Mouse (Mus musculus): ENCODE results near the gene Vwa7. TPM values are rescaled to one million over a fixed set of nuclear protein-coding genes. Genes with fewer than 3 reads are reported as not detected.

Gene Vwa7
- total RNA-seq, 2 experiments from 2014 or later = 0.53 to 0.59 TPM

DNA sequence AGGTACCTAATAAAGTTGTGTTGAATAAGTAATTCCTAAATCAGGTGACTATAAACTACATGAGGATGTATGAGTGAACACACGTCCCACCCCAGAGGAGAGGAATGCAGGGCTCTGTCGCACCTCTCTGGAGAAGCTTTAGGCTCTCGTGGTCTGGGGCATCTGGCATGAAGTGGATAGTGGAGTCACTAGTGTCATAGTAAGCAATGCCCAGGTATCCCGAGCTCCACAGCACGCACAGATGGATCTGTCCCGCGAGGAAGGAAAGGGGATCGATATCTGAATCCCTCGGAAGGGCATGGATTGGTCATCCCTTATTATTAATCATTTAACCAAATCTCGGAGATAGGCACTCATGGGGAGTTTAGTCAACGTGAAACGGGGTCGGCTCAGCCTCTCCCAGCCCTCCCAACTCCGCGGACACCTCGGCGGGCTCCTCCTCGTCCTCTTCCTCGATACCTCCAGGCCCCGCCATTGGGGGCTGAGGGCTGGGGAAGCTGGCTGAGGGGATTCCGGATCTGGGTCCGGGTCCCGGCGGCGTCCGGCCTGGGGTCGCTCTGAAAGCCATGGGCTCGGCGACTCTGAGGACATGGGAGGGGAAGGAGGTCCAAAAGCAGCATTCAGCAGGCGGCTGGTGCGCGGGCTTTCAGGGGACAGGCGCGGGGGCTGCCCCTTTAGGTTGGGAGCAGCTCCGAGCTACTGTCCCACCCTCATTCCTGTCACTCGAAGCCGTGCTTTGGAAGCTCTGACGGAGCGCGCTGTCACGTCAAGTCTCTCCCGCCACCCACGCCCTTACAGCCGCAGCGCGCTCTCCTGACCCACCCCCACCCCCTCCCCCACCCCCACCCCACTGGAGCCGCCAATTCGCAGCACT lies 29.7 kb downstream of the Vwa7 start:
- DNase-seq = no peak

DNA sequence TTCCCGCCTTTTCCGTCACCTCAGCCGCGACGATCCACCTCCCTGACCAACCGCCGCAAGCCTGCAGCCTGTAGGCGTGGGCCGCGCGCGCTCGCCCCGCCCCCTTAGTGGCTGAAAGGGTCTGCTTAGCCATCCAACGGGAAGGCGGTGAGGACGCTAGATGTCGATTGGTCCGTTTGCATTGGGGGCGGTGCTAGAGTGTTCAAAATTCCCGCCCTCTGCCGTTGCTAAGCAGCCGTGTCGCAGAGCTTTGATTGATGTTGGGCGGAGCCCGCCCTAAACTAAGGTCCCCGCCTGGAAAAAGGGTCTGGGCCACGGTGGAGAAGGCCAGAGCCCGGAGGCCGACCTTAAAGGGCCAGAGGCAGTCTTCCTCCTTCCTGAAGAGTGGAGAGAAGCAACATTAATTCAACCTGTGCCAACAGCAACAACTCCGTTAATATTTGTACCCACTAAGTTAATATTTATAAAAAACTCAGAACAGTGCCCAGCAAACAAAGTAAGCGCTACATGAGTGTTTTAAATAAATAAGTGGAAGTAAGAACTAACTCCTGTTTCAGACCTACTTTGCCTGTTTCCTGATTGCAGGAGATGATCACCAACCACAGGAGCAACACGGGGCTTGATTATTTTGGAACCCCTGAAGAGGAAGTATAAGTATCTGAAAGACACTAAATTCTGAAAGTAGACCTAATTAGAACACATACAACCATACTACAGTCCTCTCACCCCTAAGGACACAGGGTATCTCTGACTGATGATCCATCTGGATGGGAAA lies 30.5 kb downstream of the Vwa7 start, which contains the start of gene Msh5:
TSS of gene Msh5 (minus strand) at position 65 of the 775 bp plus-strand sequence.
- DNase-seq = peak; percentile 96 to 97

DNA sequence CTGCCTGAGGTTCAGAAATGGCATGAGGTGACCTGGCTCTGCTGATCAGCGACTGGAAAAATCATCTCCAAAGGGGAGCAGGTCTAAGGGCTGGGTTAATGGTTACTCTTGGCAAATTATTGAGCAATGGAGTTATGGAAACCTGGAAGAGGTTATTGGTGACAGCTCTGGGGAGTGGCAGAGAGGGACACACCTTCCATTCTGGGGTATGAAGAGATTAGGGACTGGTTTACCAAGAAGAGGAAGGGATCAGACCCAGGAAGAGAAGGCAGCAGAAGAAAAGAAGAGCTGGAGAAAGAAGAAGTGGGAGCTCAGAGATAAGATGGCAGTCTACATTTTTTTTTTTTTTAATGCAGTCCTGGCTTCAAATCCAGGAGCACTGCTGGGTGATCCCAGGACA lies 31.3 kb downstream of the Vwa7 start:
- no peak for DNase-seq

DNA sequence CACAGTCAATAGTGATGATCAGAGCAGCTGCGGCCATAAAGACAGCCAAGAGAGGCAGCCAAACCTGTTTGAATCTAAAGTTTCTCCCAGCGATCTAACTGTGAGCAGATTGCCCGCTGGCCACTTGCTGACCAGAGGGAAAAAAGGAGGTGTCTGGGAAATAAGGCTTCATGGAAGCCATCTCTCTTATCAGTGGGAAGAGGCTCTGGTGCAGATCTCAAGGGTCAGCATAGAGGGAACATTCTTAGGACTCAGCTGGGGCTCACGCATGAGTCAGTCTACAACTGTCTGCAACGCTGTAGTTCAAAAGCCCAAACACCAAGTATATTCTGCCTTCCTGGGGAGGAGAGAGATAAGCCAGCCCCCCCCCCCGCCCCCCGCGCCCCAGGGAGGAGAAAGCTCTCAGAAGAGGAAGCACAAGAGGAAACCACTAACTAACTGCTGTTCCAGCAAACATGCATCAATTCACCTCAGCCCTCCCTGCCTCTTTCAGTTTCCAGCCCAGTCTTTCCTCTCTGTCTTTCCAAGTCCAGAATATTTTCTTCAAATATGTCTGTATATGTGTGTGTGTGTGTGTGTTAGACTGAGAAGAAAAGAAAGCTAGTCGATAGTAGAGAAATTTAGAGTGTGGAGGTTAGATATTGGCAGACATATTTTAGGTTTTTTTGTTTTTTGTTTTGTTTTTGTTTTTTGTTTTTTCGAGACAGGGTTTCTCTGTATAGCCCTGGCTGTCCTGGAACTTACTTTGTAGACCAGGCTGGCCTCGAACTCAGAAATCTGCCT lies 32.0 kb downstream of the Vwa7 start:
- no peak for DNase-seq

- no peak for DNase-seq
These were observed 32.6 kb downstream of the Vwa7 start for GRCm38 (mm10) chr17:35048932-35049440.

DNA sequence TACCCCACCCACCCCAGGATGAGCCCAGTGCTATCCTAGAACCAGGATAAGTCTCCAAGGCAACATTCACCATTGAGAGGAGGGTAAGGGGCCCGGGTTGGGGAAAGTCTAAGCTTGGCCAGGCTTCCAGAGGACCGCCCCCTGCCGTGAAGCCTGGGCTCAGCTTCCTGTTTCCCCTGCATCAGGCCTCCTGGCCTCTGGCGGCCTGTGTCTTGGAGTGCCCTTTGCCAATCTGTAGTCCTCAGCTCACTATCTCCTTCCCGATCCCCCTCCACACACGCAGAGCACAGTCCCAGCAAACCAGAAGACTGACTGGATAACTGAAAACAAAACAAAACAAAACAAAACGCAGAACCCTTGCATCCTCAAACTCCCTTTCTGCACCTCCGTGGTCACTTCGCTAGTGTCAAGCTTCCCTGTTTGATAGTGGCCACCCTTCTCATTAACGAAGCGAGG lies 33.2 kb downstream of the Vwa7 start, which contains the start of gene Clic1:
TSS of gene Clic1 (plus strand) at position 406 of the 456 bp plus-strand sequence.
- peak; percentile 43 to 66 for DNase-seq

DNA sequence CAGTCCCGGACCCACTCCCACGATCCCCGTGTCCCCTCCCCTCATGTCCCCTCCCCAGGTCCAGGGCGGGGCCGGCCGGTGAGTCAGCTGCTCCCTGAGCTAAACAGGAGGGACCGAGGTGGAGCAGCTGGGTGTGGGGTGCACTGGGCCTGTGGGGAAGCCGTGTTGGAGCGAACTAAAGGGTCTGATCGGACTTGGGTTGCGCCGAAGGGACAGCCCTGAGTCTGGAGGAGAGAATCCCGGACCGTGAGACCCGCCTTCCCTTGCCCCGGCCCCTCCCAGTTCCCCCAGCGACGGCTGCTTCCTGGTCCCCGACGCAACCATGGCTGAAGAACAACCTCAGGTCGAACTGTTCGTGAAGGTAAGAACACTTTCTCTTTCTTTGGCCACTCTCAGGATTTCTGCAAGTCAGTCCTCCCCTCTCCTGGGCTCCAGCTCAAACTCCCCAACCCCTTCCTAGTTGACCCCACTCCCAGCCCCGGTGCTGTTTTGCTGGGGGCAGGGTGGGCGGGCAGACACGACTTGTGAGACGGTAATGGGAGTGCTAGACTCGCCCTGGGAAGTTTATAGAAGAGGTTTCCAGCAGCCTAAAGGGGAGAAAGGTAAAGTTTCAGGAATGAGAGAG lies 33.9 kb downstream of the Vwa7 start:
- peak; percentile 78 to 89 for DNase-seq

DNA sequence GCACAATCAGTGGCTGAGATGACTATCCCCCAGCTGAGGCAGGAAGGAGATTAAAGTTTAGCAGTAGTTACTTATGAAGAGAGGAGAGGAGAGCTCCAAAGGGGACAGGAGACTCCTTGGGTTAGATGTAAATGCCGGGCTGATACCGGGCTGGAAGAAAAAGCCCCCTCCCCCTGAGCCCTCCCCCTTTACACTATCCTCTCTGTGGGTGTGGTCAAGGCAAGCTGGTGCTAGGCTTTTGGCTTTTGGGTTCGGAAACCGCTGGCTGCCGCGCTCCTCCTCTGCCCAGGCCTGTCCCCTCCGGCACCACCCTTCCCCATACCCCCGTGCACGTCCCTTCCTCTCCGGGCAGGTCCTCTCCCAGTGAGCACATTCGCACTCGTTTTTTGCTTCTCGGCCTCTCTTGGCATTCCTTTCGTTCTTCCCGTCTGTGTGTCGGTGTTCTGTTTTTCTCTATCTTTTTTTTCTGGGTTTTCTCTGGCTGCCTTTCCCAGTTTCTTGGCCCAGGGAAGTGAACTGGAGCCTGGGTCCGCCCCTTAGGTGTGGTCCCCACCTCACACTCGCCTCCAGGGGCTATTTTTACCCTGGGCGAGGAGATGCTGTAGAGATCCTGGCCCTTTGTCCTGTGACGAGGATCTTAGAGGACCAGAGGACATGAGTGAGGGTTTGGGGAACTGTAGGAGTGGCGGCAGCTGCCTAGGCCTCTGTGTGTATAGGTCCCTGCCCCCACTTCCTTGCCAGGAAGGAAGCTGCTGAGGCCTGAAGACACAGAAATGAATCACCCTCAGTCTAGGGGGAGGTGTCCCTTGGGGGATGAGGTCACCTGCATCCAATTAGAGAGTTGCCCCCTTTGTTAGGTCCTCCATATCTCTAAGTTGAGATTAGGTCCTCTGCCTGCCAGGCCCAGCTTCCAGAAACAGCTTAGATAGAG lies 35.0 kb downstream of the Vwa7 start:
- DNase-seq = peak; percentile 74 to 85

DNA sequence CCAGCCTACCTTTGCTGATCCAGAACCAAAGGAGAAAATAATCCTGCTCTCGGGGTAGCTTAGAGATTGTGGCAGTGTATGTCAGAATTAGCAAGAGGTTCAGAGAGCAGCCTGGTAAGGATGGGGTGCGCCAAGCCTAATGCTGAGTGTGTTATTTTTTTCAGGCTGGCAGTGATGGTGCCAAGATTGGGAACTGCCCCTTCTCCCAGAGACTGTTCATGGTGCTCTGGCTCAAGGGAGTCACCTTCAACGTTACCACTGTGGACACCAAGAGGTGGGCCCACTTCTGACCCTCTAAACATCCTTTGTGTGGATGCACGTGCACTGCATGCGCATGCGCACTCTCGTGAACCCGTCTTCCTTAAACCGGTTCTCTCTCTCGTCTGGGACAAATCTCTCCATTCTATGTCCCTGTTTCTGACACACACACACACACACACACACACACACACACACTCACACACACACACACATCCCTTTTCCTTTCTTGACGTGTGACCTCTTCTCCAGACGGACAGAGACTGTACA lies 36.0 kb downstream of the Vwa7 start:
- DNase-seq = no peak

- no peak for DNase-seq
These were observed 39.5 kb downstream of the Vwa7 start for GRCm38 (mm10) chr17:35055691-35056495.

- no peak for DNase-seq
These were observed 40.7 kb downstream of the Vwa7 start for GRCm38 (mm10) chr17:35057090-35057489.

DNA sequence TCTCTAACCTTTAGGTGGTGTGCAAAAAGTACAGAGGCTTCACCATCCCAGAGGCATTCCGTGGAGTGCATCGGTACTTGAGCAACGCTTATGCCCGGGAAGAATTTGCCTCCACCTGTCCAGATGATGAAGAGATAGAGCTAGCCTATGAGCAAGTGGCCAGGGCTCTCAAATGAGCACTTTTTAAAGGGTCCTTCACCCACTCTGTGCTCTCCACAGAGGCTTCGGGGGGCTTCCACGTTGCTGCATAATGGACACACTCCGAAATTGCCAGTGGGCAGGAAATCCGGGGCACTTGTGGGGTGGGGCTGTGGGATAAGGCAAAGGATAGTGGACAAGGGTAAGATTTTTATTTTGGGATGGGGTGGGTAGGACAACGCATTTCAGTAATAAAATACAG lies 41.9 kb downstream of the Vwa7 start:
- no peak for DNase-seq

DNA sequence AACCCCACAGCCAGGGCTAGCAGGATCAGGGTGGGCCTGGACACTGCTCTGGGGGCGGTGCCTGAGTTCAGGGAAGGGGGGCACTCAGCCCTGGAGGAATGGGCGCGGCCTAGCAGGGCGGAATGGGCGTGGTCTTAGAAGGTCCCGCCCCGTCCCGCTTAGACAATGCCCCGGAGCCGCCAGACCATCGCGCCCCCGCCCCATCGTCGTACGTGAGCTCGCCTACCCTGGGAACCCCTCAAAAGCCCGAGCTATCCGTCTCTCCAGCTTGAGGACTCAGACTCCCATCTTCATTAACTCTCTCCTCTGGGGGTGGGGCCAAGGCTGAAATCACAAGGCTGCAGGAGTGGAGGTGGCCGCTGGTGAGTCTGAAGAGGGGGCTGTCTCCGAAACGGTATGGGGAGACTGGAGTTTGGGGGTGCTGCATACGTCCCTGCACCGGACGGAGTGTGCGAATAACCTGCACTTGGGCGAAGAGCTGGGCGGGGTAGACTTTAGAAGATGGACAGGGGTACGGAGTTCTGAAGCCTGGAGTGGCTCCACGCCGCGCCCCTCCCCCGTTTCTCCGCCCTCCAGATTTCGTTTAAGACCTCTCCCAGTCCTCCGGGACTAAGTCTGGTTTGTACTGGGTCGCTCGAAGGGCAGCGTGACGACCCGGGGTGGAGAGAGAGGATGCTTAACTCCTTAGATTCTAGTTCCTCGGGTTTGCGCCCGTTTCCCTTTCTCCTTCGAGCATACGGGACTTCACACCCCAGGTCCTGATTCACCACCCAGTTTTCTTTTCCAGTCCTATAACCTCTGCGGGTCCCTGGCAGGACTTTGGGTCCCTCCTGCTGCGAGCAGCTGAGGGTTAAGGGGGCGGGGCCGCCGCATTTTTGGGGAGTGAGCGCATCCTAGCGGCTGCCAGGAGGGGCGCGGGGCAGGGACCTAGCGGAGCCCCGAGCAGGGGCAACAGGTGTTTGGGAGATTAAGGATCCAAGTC lies 42.8 kb downstream of the Vwa7 start, which contains the start of gene Ddah2:
TSS of gene Ddah2 (plus strand) at position 125 of the 982 bp plus-strand sequence.
- peak; percentile 85 to 92 for DNase-seq

- DNase-seq = no peak
These were observed 43.7 kb downstream of the Vwa7 start for GRCm38 (mm10) chr17:35060071-35060470.

DNA sequence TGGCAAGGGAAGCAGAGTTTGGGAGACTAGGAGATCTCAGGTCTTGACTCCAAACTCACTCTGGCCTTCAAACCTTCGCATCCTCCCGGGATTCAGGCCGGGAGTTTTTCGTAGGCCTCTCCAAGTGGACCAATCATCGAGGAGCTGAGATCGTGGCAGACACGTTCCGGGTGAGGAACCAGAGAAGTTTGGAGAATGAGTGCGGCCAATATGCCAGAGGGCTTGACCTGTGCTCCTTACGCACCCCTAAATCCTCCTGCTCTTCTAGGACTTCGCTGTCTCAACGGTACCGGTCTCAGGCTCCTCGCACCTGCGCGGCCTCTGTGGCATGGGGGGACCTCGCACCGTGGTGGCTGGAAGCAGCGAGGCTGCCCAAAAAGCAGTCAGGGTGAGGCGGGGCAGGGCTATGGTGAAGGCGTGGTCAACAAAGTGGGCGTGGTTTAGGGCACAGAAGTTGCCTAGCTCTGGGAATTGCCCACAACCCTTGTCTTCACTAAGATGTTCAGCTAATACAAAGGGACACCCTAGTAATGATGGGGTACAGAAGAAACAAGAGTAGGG lies 44.4 kb downstream of the Vwa7 start:
- peak in 1 of 2 experiments; percentile 23 for DNase-seq

DNA sequence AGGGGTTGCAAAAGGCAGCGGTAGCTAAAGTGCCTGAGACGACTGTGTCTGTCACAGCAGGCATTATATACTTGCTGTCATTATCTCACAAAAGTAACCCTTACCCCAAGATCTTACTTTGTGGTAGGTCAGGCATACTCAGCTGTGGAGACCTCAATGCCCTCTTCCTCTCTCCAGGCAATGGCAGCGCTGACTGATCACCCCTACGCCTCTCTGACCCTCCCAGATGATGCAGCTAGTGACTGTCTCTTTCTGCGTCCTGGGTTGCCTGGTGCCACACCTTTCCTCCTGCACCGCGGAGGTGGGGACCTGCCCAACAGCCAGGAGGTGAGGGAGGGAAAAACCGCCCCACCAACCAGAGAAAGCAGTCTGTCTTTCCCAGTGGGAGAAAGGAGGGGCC lies 44.9 kb downstream of the Vwa7 start:
- no peak for DNase-seq

DNA sequence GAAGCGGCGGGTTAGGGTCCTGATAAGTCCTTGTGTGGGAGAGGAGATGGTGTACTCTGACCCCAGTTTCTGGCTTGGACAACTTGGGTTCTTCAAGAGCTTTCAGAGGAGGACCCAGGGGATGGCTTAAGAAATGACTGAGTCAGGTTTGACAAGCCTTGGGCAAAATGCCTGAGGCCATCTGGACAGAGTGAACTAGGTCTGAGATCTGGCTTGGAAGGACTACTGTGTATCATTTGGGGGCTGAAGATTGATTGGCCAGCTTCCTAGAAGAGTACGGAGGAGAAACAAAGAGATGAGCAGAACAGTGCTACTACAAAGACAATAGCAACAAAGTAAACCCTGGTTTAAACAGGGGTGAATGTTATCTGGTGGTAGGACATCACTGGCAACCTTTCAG lies 47.1 kb downstream of the Vwa7 start:
- DNase-seq = no peak

All from adrenal gland, postnatal 36 days (tissue).